Mouse (Mus musculus) embryonic facial prominence, embryonic 14.5 days (tissue): ENCODE measurements around the gene Pld2. TPM values are rescaled to one million over a fixed set of nuclear protein-coding genes. Genes with fewer than 3 reads are reported as not detected.

Source experiments
- ATAC-seq: fragments of 200-750 bp; cut with Nextera tagmentation; 2 replicates; pipeline ENCODE4 v1.8.0; 2017; ENCODE audit warnings: low read depth, moderate number of reproducible peaks, moderate TSS enrichment
- DNase-seq: peaks from one replicate; pipeline ENCODE4 v3.0.0-alpha.2; 2015; ENCODE audit warnings: low spot score
- H3K27ac ChIP-seq: fragments of 300-500 bp; sonication (generic); replicated peaks from 2 replicates; pipeline ENCODE4 v1.5.1; 2014; ENCODE audit warnings: low read depth, mild to moderate bottlenecking, low read length, moderate library complexity
- H3K27me3 ChIP-seq: fragments of 300-500 bp; sonication (generic); replicated peaks from 2 replicates; pipeline ENCODE4 v1.6.1; 2014; ENCODE audit warnings: low read length; ENCODE audit not compliant: control insufficient read depth, insufficient read depth
- H3K36me3 ChIP-seq: fragments of 300-500 bp; sonication (generic); 2 replicates; pipeline ENCODE4 v1.6.1; 2014; ENCODE audit warnings: low read length, mixed read lengths; ENCODE audit not compliant: control insufficient read depth, insufficient read depth
- H3K4me1 ChIP-seq: fragments of 300-500 bp; sonication (generic); 2 replicates; pipeline ENCODE4 v1.6.1; 2014; ENCODE audit warnings: antibody characterized with exemption, low read length; ENCODE audit not compliant: control insufficient read depth, insufficient read depth
- H3K4me2 ChIP-seq: fragments of 300-500 bp; sonication (generic); 2 replicates; pipeline ENCODE4 v1.6.1; 2014; ENCODE audit warnings: low read depth, mild to moderate bottlenecking, low read length, moderate library complexity, mixed read lengths
- H3K4me3 ChIP-seq: fragments of 300-500 bp; sonication (generic); 2 replicates; pipeline ENCODE4 v1.5.1; 2014; ENCODE audit warnings: low read depth, mild to moderate bottlenecking, low read length
- H3K9ac ChIP-seq: fragments of 300-500 bp; sonication (generic); 2 replicates; pipeline ENCODE4 v1.6.1; 2014; ENCODE audit warnings: low read depth, mild to moderate bottlenecking, low read length, moderate library complexity, mixed read lengths
- H3K9me3 ChIP-seq: fragments of 300-500 bp; sonication (generic); 2 replicates; pipeline ENCODE4 v1.6.1; 2016; ENCODE audit warnings: low read length; ENCODE audit not compliant: control insufficient read depth
- WGBS: fragments of 180-500 bp; shearing (Covaris S2); extraction: QIAGEN DNeasy Blood & Tissue Kit; methylation state at CpG from one replicate; pipeline ENCODE4 v1.1.7; 2014; 5-methylcytosine and 5-hydroxymethylcytosine counted together
- polyA plus RNA-seq: library from polyadenylated mRNA; unstranded; fragments of >200 nt; fragmentation: Nextera tagmentation; extraction: Ambion mirVana; gene quantifications from 2 replicates; pipeline ENCODE4 v1.2.1, GENCODE M21; 2014

Gene Pld2
- polyA plus RNA-seq, 1 experiment from 2014 or later, result 9.5 TPM

GRCm38 (mm10) chr11:70532839-70533238, 7.0 kb upstream of the Pld2 start, which contains the start of gene Gm40193:
Gene Gm40193 (minus strand): TSS chr11:70532939.
- Histone ChIP-seq H3K4me1 (no peaks in the 10 kb centered on the region), H3K4me3 (no peak within 1 kb of the TSS), H3K4me2 (no peak within 1 kb of the TSS), H3K36me3 (peaks cover 19% of the 10 kb centered on the region), H3K9ac (no peak within 1 kb of the TSS), H3K27me3 (no peaks in the 10 kb centered on the region), H3K27ac (no peak within 1 kb of the TSS), H3K9me3 (no peaks in the 10 kb centered on the region)
- no peak for DNase-seq
- 78% methylated on average over 6 of the region's 6 CpGs for WGBS
- no peak for ATAC-seq

DNA sequence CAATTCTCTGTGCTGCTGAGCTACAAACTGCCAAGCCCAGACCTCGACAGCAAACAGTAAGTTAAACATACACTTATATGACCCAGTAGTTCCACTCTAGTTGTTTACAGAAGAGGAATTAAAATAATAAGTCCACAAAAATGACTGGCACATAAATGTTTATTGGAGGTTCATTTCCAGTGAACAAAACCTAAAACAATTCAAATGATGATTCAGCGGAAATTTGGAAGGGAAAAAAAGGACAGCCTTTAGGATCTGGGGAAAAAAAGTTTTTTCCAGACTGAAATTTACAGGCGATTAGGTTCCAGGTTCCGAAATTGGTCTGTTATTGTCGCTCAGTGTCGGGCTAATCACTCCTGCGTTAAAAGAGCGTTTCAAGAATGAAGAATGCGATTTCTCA, 441 bp upstream of the Pld2 start:
- WGBS, result 17% methylated on average over 9 of the region's 9 CpGs
- H3K9ac ChIP-seq, result peak overlapping the region; percentile 71

DNA sequence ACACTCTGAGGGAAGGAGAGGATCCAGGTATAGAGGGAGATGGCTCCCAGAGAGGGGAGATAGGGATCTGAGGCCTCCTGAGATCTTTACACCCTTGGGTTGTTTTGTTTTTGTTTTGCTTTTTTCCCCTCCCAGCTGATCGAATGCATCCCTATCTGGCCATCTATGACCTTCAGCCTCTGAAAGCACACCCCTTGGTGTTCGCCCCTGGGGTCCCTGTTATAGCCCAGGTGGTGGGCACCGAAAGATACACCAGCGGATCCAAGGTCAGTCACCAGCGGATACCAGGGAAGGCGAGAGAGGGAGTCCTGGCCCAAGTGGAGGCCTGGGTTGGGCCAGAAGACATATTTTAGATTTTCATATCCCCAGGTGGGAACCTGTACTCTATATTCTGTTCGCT, 1.1 kb downstream of the Pld2 start:
- Histone ChIP-seq H3K27ac (no peak overlapping the region), H3K9me3 (no peaks in the 10 kb centered on the region), H3K4me1 (no peaks in the 10 kb centered on the region), H3K27me3 (no peaks in the 10 kb centered on the region), H3K9ac (peak overlapping the region; percentile 71; the same call in 1 of the 2 replicates), H3K36me3 (no peaks in the 10 kb centered on the region), H3K4me2 (peak overlapping the region; percentile 83), H3K4me3 (peak overlapping the region; percentile 65)
- 82% methylated on average over 7 of the region's 7 CpGs for WGBS
- ATAC-seq (no peak), DNase-seq (no peak)

More for the DNA sequence above, 441 bp upstream of the Pld2 start:
- DNase-seq, result no peak
- peak overlapping the region; percentile 83 for H3K4me2 ChIP-seq
- H3K36me3 ChIP-seq, result no peaks in the 10 kb centered on the region
- H3K9me3 ChIP-seq, result no peaks in the 10 kb centered on the region
- H3K27me3 ChIP-seq, result no peaks in the 10 kb centered on the region
- no peaks in the 10 kb centered on the region for H3K4me1 ChIP-seq
- no peak for ATAC-seq
- peak overlapping the region; percentile 65 for H3K4me3 ChIP-seq
- no peak overlapping the region for H3K27ac ChIP-seq

GRCm38 (mm10) chr11:70541415-70541814, 1.6 kb downstream of the Pld2 start:
- H3K27me3 ChIP-seq, result no peaks in the 10 kb centered on the region

GRCm38 (mm10) chr11:70544496-70544895, 4.6 kb downstream of the Pld2 start:
- no peaks in the 10 kb centered on the region for H3K27me3 ChIP-seq
- H3K36me3 ChIP-seq, result no peaks in the 10 kb centered on the region
- DNase-seq (no peak), ATAC-seq (no peak)
- H3K9me3 ChIP-seq, result no peaks in the 10 kb centered on the region
- H3K9ac ChIP-seq, result no peak overlapping the region
- H3K4me1 ChIP-seq, result no peaks in the 10 kb centered on the region
- no peak overlapping the region for H3K4me2 ChIP-seq
- H3K27ac ChIP-seq, result no peak overlapping the region
- WGBS, result 59% methylated on average over 7 of the region's 7 CpGs
- H3K4me3 ChIP-seq, result no peak overlapping the region

More at GRCm38 (mm10) chr11:70541415-70541814, 1.6 kb downstream of the Pld2 start:
- no peak overlapping the region for H3K4me2 ChIP-seq
- H3K4me1 ChIP-seq, result no peaks in the 10 kb centered on the region
- 65% methylated on average over 5 of the region's 5 CpGs for WGBS
- no peak for DNase-seq
- H3K9me3 ChIP-seq, result no peaks in the 10 kb centered on the region
- peak overlapping the region; percentile 3; the same call in 1 of the 2 replicates for H3K4me3 ChIP-seq
- no peak overlapping the region for H3K9ac ChIP-seq
- no peak for ATAC-seq
- H3K27ac ChIP-seq, result no peak overlapping the region
- no peaks in the 10 kb centered on the region for H3K36me3 ChIP-seq

DNA sequence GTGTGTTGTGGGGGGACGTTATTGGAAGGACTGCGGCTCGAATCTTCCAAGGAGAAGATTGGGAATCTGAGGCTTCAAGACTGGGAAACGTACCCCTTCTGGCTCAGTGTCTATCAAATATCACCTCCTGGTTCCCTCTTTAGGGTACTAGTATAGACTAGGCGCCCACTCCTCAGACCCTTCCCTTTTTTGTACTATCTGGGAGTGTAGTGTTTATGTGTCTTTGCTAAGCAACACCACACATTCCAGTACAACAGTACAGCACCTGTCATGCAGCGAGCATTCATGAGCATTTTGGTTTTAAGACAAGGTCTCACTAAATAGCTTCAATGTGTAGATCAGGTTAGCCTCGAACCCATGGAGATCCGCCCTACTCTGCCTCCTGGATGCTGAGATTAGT, 11.7 kb downstream of the Pld2 start:
- no peak overlapping the region for H3K27ac ChIP-seq
- H3K27me3 ChIP-seq, result no peaks in the 10 kb centered on the region
- no peak overlapping the region for H3K9ac ChIP-seq
- H3K9me3 ChIP-seq, result no peaks in the 10 kb centered on the region
- 87% methylated on average over 8 of the region's 8 CpGs for WGBS
- H3K4me2 ChIP-seq, result no peak overlapping the region
- H3K36me3 ChIP-seq, result no peaks in the 10 kb centered on the region
- ATAC-seq (no peak), DNase-seq (no peak)
- no peaks in the 10 kb centered on the region for H3K4me1 ChIP-seq
- no peak overlapping the region for H3K4me3 ChIP-seq

- no peak overlapping the region for H3K27ac ChIP-seq
- DNase-seq (no peak), ATAC-seq (no peak)
- H3K4me3 ChIP-seq, result no peak overlapping the region
- H3K4me1 ChIP-seq, result no peaks in the 10 kb centered on the region
- H3K9me3 ChIP-seq, result no peaks in the 10 kb centered on the region
- no peak overlapping the region for H3K9ac ChIP-seq
- no peaks in the 10 kb centered on the region for H3K27me3 ChIP-seq
- WGBS, result 38% methylated on average over 3 of the region's 7 CpGs
- H3K4me2 ChIP-seq, result no peak overlapping the region
- no peaks in the 10 kb centered on the region for H3K36me3 ChIP-seq
These were observed 14.1 kb downstream of the Pld2 start for GRCm38 (mm10) chr11:70553940-70554339.

- 90% methylated on average over 9 of the region's 9 CpGs for WGBS
- no peak for ATAC-seq
- H3K4me1 ChIP-seq, result no peaks in the 10 kb centered on the region
- H3K9ac ChIP-seq, result no peak overlapping the region
- H3K9me3 ChIP-seq, result no peaks in the 10 kb centered on the region
- no peak overlapping the region for H3K4me2 ChIP-seq
- no peak overlapping the region for H3K27ac ChIP-seq
- DNase-seq, result no peak
- H3K36me3 ChIP-seq, result no peaks in the 10 kb centered on the region
- no peak overlapping the region for H3K4me3 ChIP-seq
- no peaks in the 10 kb centered on the region for H3K27me3 ChIP-seq
These were observed 17.7 kb downstream of the Pld2 start for GRCm38 (mm10) chr11:70557545-70557944.

- H3K9me3 ChIP-seq, result no peaks in the 10 kb centered on the region
- H3K4me2 ChIP-seq, result peak overlapping the region; percentile 83
- 0 out of 2 replicates have a peak, but pooled peaks cover under 1% of the 10 kb centered on the region for H3K36me3 ChIP-seq
- WGBS, result 5% methylated on average over 2 of the region's 2 CpGs
- ATAC-seq (no peak; the same call in 1 of the 2 replicates), DNase-seq (peak; percentile 62)
- H3K27ac ChIP-seq, result peak overlapping the region; percentile 86; the same call in 1 of the 2 replicates
- peaks cover 10% of the 10 kb centered on the region for H3K4me1 ChIP-seq
- peak overlapping the region; percentile 83 for H3K4me3 ChIP-seq
- peak overlapping the region; percentile 83; the same call in 1 of the 2 replicates for H3K9ac ChIP-seq
- no peaks in the 10 kb centered on the region for H3K27me3 ChIP-seq
These were observed 22.0 kb downstream of the Pld2 start for GRCm38 (mm10) chr11:70561937-70562286.
